Mouse (Mus musculus): ENCODE results near the gene Gm11559.
A peak's percentile ranks its signal among the peaks of the same experiment; 100 is the strongest.
"Not testable (repeated sequence)": the region's sequence is repeated elsewhere in the genome, so short reads cannot be mapped to it uniquely, and the experiment has no call there.

The Gm11559 gene

DNA sequence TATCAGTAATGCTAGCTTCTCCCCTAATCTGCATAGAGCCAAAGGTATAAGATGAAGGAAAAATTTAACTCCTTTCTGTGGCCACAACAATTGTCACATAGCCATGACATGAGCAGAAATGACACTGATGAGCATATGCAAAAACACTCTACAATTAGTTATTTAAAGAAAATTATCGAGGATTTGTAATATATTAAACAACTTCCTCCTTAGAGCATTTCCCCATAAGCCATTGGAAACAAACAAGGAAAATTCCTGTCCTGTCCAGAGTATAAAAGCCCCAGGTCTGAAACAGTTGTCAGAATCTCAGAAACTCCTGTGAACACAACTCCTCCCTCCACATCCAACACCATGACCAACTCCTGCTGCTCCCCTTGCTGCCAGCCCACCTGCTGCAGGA, at the start of gene Gm11559:
TSS of gene Gm11559 (plus strand) at position 301 of the 400 bp plus-strand sequence.
- not testable (repeated sequence) for DNase-seq (ENCODE audit: low read depth, low spot score)

DNA sequence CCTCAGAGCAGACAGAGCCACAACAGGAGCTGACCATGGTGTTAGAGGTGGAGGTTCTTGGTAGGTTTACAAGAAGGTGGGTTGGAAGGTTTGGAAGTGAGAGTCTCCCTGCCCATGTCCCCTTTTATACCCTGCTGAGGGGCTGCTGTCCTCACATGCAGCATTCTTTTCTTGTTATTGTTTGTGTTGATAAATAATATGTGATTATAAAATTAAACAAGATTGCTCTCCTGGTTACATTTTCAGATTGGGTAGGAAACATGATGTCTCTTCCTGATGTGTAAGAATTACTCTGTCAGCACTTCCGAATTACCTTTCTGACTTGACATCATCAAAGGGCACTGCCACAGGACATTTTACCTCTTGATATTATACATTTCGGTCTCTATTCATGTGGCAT, 48.7 kb upstream of the Gm11559 start, which contains the start of gene Gm11564:
TSS of gene Gm11564 (minus strand) at position 101 of the 400 bp plus-strand sequence.
- DNase-seq (ENCODE audit: low read depth, low spot score): not testable (repeated sequence)

DNA sequence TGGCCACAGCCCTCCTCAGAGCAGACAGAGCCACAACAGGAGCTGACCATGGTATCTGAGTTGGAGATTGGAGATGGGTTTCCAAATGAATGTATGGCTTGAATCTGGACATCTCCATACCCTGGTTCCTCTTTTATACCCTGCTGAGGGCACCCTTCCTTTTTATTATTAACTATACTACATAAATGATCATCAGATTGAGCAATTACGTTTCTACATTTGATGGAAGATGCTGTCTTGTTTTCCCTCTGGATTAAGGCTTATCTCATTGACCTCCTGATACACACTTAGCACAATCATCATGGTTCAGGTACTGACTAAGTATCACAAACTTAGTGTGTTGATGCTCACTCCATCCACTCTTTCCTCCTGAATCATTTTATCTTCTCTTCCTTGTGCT, 26.3 kb upstream of the Gm11559 start, which contains the start of gene 2300003K06Rik:
TSS of gene 2300003K06Rik (minus strand) at position 101 of the 400 bp plus-strand sequence.
- DNase-seq (ENCODE audit: low read depth, low spot score): no peak

GRCm38 (mm10) chr11:99842185-99842584, 22.1 kb upstream of the Gm11559 start:
- no peak for DNase-seq (ENCODE audit: low read depth, low spot score)

DNA sequence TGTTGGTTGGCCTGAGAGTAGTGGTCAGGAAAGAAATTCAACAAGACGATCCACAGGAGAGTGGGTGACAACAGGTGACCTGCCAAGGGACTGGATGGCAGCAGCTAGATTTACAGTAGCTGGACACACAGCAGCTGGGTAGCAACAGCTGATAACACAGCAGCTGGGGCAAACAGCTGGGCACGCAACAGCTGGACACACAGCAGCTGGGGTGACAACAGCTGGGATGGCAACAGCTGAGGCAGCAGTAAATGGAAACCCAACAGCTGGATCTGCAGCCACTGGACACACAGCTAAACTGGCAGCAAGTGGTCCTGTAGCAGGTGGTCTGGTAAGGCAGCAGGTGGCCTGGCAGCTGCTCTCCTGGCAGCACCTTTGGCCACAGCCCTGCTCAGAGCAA, 17.5 kb upstream of the Gm11559 start:
- DNase-seq (ENCODE audit: low read depth, low spot score): no peak

- no peak for DNase-seq (ENCODE audit: low read depth, low spot score)
Observed at GRCm38 (mm10) chr11:99851508-99851907, 12.8 kb upstream of the Gm11559 start, which contains the start of gene Krtap4-16. TSS of gene Krtap4-16 (minus strand) at chr11:99851608.

DNA sequence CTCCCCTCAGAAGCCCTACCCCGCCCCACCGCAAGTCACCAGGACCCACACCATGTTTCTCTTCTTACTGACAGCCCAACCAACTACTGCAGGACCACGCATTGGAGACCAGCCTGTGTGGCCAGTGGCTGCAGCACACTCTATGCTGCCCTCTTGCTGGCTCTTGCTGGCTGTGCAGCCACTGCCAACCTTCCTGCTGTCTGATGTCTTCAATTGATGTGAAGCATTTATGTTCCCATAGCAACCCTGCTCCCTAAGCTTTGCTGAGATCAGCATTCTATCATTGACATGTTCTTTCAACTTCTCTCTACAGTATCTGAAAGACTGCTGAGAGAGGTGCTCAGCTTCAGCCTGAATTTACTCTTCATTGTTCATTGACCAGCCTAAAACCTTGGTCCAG, 10.2 kb upstream of the Gm11559 start:
- DNase-seq (ENCODE audit: low read depth, low spot score): peak; percentile 28

DNA sequence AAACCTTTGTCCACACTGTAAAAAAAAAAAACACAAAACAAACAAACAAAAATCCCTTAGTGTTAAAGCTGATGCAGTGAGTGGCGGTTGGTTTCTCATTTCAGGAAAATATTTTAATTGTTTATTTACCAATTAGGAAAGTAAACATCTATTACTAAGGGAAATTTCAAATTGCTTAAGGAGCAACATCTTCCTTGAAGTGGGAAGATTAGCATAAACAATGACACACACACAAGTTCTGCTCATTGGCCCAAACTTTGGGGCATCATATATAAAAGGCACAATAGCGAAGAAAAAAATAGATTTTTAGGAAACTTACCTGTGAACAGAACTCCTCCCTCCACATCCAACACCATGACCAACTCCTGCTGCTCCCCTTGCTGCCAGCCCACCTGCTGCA, 6.7 kb upstream of the Gm11559 start, which contains the start of gene Gm11568:
TSS of gene Gm11568 (plus strand) at position 301 of the 400 bp plus-strand sequence.
- DNase-seq (ENCODE audit: low read depth, low spot score): no peak

- no peak for DNase-seq (ENCODE audit: low read depth, low spot score)
Observed at GRCm38 (mm10) chr11:99858761-99859160, 5.5 kb upstream of the Gm11559 start.

DNA sequence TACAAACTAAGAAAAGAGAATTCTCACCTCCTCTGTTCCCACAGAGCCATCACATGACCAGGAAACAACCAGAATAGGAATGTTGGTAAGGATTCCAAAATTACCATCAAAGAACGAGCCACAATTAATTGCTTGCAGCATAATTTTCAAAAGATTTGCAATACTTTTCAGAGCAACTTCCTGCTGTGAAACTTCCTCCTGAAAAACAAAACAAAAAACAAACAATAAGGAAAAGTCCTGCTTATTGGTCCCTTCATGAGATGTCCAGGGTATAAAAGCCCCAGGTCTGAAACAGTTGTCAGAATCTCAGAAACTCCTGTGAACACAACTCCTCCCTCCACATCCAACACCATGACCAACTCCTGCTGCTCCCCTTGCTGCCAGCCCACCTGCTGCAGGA, 8.8 kb downstream of the Gm11559 start, which contains the start of gene Krtap9-1:
TSS of gene Krtap9-1 (plus strand) at position 301 of the 400 bp plus-strand sequence.
- DNase-seq (ENCODE audit: low read depth, low spot score): not testable (repeated sequence)

DNA sequence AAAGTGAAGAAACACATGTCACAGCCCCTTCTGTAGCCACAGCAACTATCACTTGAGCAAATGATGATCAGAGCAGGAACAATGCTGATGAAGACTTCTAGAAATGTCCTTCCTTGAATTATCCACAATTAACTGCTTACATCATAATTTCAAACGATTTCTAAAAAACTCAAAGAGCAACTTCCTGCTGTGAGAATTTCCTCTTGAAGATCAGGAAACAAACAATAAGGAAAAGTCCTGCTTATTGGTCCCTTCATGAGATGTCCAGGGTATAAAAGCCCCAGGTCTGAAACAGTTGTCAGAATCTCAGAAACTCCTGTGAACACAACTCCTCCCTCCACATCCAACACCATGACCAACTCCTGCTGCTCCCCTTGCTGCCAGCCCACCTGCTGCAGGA, 14.6 kb downstream of the Gm11559 start, which contains the start of gene Gm11567:
TSS of gene Gm11567 (plus strand) at position 301 of the 400 bp plus-strand sequence.
- DNase-seq (ENCODE audit: low read depth, low spot score): not testable (repeated sequence)

DNA sequence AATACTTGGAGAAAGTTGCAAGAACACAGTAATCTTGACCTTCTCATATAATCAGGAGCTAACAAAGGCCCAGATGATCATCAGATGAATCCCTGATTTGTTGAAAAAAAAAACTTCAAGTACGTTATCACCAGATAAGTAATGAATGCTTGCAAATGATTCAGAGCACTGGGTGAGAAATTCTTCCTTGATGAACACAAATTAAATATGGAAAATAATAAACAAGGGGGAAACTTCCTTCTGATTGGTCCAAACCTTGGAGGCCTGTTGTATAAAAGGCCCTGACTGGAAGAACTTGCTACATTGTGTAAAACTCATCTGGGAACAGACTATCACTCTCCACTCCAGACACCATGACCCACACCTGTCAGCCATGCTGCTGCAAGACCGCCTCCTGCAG, 43.3 kb downstream of the Gm11559 start, which contains the start of gene Krtap31-1:
TSS of gene Krtap31-1 (plus strand) at position 301 of the 400 bp plus-strand sequence.
- DNase-seq (ENCODE audit: low read depth, low spot score): no peak

DNA sequence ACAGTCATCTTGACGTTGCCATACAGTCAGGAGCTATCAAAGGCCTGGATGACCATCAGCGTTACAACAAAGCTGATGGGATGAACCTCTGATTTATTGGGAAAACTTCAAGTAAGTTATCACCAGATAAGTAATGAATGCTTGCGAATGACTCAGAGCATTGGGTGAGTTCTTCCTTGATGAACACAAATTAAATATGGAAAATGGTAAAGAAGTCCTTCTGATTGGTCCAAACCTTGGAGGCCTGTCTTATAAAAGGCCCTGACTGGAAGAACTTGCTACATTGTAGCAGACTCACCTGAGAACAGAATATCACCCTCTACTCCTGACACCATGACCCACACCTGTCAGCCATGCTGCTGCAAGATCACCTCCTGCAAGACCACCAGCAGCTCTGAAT, 50.2 kb downstream of the Gm11559 start, which contains the start of gene Gm11565:
TSS of gene Gm11565 (plus strand) at position 301 of the 400 bp plus-strand sequence.
- no peak for DNase-seq (ENCODE audit: low read depth, low spot score)

All from brain, embryonic 18.5 days (tissue).